Mouse (Mus musculus): ENCODE measurements around the gene Galt.
"Not testable (repeated sequence)": the region's sequence is repeated elsewhere in the genome, so short reads cannot be mapped to it uniquely, and the experiment has no call there.

The Galt gene

GRCm38 (mm10) chr4:41774506-41774905, 19.5 kb downstream of the Galt start:
- DNase-seq (ENCODE audit: low spot score in 2 of 2) = not testable (repeated sequence)

GRCm38 (mm10) chr4:41775840-41776239, 20.8 kb downstream of the Galt start:
- not testable (repeated sequence) for DNase-seq (ENCODE audit: low spot score in 2 of 2)

- DNase-seq (ENCODE audit: low spot score in 2 of 2) = peak in 1 of 2 experiments; percentile 46
Observed at GRCm38 (mm10) chr4:41781271-41781670, 26.2 kb downstream of the Galt start.

GRCm38 (mm10) chr4:41781748-41782485, 26.9 kb downstream of the Galt start:
- not testable (repeated sequence) for DNase-seq (ENCODE audit: low spot score in 2 of 2)

- not testable (repeated sequence) for DNase-seq (ENCODE audit: low spot score in 2 of 2)
Observed at GRCm38 (mm10) chr4:41782711-41783110, 27.7 kb downstream of the Galt start.

- not testable (repeated sequence) for DNase-seq (ENCODE audit: low spot score in 2 of 2)
Observed at GRCm38 (mm10) chr4:41783197-41783596, 28.2 kb downstream of the Galt start.

Data from heart, adult 9 months (tissue).